Mouse (Mus musculus) embryonic facial prominence, embryonic 10.5 days (tissue): ENCODE data around the gene Slc25a22. TPM values are rescaled to one million over a fixed set of nuclear protein-coding genes. Genes with fewer than 3 reads are reported as not detected.
"Not testable (repeated sequence)": the region's sequence is repeated elsewhere in the genome, so short reads cannot be mapped to it uniquely, and the experiment has no call there.

Experiments
- DNase-seq: peaks from one replicate; pipeline ENCODE4 v3.0.0-alpha.2; 2017; ENCODE audit warnings: low spot score
- H3K27ac ChIP-seq: fragments of 300-500 bp; sonication (generic); replicated peaks from 2 replicates; pipeline ENCODE4 v1.5.1; 2016; ENCODE audit warnings: mild to moderate bottlenecking
- H3K27me3 ChIP-seq: fragments of 300-500 bp; sonication (generic); replicated peaks from 2 replicates; pipeline ENCODE4 v1.6.1; 2016; ENCODE audit warnings: low read depth, mild to moderate bottlenecking; ENCODE audit not compliant: poor library complexity, severe bottlenecking
- H3K36me3 ChIP-seq: fragments of 300-500 bp; sonication (generic); replicated peaks from 2 replicates; pipeline ENCODE4 v1.6.1; 2016; ENCODE audit warnings: mild to moderate bottlenecking, moderate library complexity
- H3K4me1 ChIP-seq: fragments of 300-500 bp; sonication (generic); 2 replicates; pipeline ENCODE4 v1.6.1; 2016
- H3K4me3 ChIP-seq: fragments of 300-500 bp; sonication (generic); 2 replicates; pipeline ENCODE4 v1.5.1; 2016; ENCODE audit warnings: mild to moderate bottlenecking, moderate library complexity
- H3K9me3 ChIP-seq: fragments of 300-500 bp; sonication (generic); 2 replicates; pipeline ENCODE4 v1.6.1; 2016; ENCODE audit warnings: mild to moderate bottlenecking
- WGBS: fragments of 180-500 bp; shearing (Covaris S2); methylation state at CpG from one replicate; pipeline ENCODE4 v1.1.7; 2016; 5-methylcytosine and 5-hydroxymethylcytosine counted together
- polyA plus RNA-seq: library from polyadenylated mRNA; unstranded; fragments of >200 nt; fragmentation: Nextera tagmentation; extraction: Ambion mirVana; gene quantifications from 2 replicates; pipeline ENCODE4 v1.2.1, GENCODE M21; 2016

The Slc25a22 gene
- polyA plus RNA-seq, 1 experiment from 2014 or later: 49.3 TPM

DNA sequence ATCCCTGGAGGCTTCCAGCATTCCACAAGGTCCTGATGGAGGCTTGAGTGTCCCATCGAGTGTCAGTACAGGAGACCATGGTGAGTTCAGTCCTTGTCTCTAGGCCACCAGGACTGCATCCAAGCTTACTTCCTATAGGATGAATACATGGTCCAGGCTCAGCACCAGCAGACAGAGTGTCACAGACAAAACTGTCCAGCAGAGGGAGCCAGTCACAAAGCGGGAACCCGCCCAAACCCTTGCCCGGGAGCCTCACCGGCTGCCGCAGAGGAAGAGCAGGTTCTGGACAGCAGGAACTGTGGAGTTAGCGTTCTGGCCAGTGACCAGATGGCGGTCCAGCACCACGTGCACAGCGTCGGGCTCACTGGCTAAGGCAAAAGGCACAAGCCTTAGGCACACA is 28.9 kb downstream of the Slc25a22 start:
- Histone ChIP-seq H3K36me3 (peaks cover 55% of the 10 kb centered on the region), H3K4me3 (peak overlapping the region; percentile 30; the same call in 1 of the 2 replicates), H3K27me3 (no peaks in the 10 kb centered on the region), H3K4me1 (peaks cover 15% of the 10 kb centered on the region), H3K9me3 (no peaks in the 10 kb centered on the region), H3K27ac (peak overlapping the region; percentile 63)
- DNase-seq: peak; percentile 88
- WGBS: 16% methylated on average over 11 of the region's 11 CpGs

DNA sequence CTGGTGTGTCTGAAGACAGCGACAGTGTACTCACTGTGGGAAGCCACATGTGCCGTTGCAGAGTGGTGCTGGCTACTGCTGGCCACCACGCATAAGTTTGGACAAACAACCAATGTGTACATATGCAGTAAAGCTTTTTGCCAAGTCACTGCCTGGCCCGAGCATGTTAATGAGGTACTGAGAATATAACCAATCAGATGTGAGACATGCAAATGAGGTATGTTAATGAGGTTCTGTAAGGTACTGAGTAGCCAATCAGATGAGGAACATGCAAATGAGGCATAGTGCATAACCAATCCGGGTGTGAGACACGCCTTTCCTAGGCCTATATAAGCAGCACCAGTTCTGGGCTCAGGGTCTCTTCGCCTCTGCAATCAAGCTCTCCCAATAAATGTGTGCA is 30.0 kb downstream of the Slc25a22 start:
- 96% methylated on average over 7 of the region's 7 CpGs for WGBS
- H3K36me3 ChIP-seq: peaks cover 66% of the 10 kb centered on the region

DNA sequence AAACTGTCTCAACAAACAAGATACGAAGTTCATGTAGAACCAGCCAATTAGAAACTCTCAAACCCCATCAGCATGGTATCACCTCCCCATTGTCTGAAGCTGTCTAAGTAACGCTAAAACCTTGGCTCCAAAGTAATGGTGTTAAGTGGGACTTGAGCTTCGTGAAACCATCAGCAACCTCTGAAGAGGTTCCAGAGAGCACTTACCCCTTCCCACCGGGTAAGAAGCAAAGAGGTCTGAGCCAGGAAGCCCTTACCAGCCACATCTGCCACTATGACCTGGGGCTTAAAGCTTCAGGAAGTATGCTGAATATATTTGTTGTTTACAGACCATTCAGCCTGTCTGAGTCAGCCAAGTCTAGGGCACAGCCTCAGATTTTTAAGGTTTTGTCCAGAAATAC is 32.2 kb downstream of the Slc25a22 start:
- no peak overlapping the region for H3K4me3 ChIP-seq
- no peaks in the 10 kb centered on the region for H3K9me3 ChIP-seq
- H3K36me3 ChIP-seq: peaks cover 79% of the 10 kb centered on the region
- WGBS: 80% methylated on average over 4 of the region's 4 CpGs
- DNase-seq: no peak
- no peaks in the 10 kb centered on the region for H3K27me3 ChIP-seq
- peaks cover 8% of the 10 kb centered on the region for H3K4me1 ChIP-seq
- no peak overlapping the region for H3K27ac ChIP-seq

More for the DNA sequence above, 30.0 kb downstream of the Slc25a22 start:
- H3K4me3 ChIP-seq, H3K9me3 ChIP-seq, H3K27me3 ChIP-seq, DNase-seq, H3K4me1 ChIP-seq, H3K27ac ChIP-seq: not testable (repeated sequence)

DNA sequence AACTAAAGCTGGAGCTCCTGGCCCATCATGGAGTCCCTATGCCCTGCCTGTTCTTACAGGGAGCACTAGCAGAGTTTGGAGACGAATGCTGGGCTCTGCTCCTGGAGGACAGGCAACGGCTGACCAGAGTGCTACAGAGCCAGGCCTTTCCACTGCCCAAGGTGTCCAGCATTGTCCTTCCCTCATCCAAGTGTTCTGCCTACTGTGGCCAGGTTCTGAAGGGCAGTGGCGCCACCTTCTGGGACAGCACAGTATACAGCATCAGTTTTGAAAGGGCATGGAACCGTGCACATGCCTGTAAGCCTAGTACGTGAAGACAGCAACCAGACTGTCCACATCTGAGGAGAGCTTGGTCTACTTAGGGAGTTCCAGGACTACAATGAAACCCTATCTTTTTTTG is 34.4 kb downstream of the Slc25a22 start:
- Histone ChIP-seq H3K4me1 (no peaks in the 10 kb centered on the region), H3K36me3 (peaks cover 79% of the 10 kb centered on the region), H3K4me3 (no peak overlapping the region), H3K9me3 (no peaks in the 10 kb centered on the region), H3K27ac (no peak overlapping the region), H3K27me3 (no peaks in the 10 kb centered on the region)
- peak; percentile 63 for DNase-seq
- WGBS: 61% methylated on average over 5 of the region's 5 CpGs

DNA sequence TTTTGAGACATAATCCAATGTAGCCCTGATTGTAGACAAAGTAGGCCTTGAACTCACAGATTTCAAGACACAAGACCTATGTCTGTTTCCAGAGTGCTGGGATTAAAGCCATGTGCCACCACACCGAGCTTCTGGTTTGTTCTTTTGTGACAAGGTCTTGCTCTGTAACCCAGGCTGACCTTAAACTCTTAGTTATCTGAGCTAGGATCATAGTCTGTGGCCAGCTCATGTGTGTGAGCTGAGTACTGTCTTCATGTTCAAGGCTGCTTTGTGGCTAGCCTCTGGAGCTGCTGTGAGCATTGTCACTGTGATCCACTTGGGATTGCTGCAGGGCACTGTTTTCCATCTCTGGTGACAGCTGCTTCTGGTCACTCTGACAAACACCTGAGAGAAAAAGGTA is 42.3 kb downstream of the Slc25a22 start:
- Histone ChIP-seq H3K27ac (no peak overlapping the region), H3K4me1 (peaks cover 19% of the 10 kb centered on the region), H3K9me3 (no peaks in the 10 kb centered on the region), H3K4me3 (no peak overlapping the region), H3K27me3 (no peaks in the 10 kb centered on the region), H3K36me3 (peaks cover 48% of the 10 kb centered on the region)
- WGBS: 75% methylated on average over 1 of the region's 1 CpGs
- no peak for DNase-seq

DNA sequence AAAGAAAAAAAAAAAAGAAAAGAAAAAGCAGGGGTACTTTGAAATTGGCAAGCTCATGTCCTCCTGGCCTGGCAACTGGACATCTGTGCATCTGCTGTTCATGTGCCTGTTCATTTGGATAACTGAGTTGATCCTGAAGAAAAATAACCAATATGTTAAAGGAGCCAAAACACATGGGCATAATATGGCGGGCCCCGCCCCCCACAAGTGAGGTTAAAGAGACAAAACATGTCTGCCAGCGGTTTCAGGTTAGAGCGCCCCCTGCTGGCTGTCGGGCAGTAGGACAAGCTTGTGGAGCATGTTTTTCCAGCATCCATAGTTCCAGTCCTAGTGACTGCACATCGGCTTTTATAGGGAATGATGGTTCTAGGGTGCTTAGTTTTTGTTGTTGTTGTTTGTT is 42.9 kb downstream of the Slc25a22 start:
- no peaks in the 10 kb centered on the region for H3K27me3 ChIP-seq
- no peak overlapping the region for H3K4me3 ChIP-seq
- H3K4me1 ChIP-seq: peaks cover 19% of the 10 kb centered on the region
- DNase-seq: peak; percentile 87
- peaks cover 42% of the 10 kb centered on the region for H3K36me3 ChIP-seq
- H3K9me3 ChIP-seq: no peaks in the 10 kb centered on the region
- WGBS: 20% methylated on average over 6 of the region's 6 CpGs
- H3K27ac ChIP-seq: no peak overlapping the region

DNA sequence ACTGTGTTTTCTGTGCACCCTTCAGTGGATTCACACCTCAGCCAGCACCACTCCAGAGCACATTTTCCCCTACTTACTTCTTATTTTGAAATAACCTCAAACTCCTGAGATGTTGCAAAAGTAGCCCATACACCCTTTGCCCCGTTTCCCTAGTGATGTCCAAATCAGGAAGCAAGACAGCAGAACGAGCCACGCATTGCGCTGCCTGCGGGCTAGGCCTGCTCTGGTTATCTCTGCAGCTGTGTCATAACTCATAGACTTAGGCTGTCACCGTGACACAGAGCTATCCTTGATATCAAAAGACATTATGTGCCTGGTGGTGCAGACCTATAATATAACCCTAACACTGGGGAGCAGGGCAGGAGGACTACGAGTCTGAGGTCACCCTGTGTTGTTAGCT is 43.5 kb downstream of the Slc25a22 start:
- peaks cover 19% of the 10 kb centered on the region for H3K4me1 ChIP-seq
- 0 out of 2 replicates have a peak, but pooled peaks cover 3% of the 10 kb centered on the region for H3K27me3 ChIP-seq
- H3K9me3 ChIP-seq: no peaks in the 10 kb centered on the region
- H3K36me3 ChIP-seq: peaks cover 36% of the 10 kb centered on the region
- 93% methylated on average over 7 of the region's 7 CpGs for WGBS
- no peak for DNase-seq
- no peak overlapping the region for H3K27ac ChIP-seq
- no peak overlapping the region for H3K4me3 ChIP-seq

DNA sequence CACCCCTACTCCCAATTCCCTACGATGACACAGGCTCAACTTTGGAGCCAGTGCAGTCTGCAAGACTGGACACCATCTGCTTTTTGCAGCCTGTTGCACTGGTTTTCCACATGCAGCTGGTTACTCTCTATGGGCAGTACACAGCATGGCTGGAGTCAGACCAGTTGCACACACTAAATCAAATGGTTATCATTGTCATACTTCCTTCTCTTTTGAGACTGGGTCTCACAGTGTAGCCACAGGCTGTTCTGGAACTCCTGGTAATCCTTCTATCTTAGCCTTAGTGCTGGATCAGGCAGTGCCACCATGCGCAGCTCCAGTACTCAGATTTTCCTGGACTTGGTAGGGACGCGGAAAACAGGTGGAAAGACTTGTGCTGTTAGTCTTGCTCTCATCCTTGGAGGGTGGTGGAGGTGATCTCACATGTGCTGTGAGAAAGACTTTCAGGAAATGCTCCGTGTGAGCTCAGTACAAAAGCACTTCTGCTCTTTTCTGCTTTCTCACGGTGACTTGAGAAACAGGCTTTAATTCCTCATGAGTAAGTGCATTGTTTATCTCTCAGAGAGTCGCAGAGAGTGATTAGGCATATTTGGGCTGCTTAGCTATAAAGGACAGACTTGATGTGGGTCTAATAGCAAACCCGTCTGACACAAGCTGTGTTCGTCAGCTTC is 45.0 kb downstream of the Slc25a22 start:
- peaks cover 19% of the 10 kb centered on the region for H3K4me1 ChIP-seq
- 0 out of 2 replicates have a peak, but pooled peaks cover 3% of the 10 kb centered on the region for H3K27me3 ChIP-seq
- no peak for DNase-seq
- H3K36me3 ChIP-seq: peaks cover 21% of the 10 kb centered on the region
- H3K9me3 ChIP-seq: no peaks in the 10 kb centered on the region
- peak overlapping the region; percentile 73 for H3K4me3 ChIP-seq
- WGBS: 36% methylated on average over 9 of the region's 9 CpGs
- peak overlapping the region; percentile 83 for H3K27ac ChIP-seq

DNA sequence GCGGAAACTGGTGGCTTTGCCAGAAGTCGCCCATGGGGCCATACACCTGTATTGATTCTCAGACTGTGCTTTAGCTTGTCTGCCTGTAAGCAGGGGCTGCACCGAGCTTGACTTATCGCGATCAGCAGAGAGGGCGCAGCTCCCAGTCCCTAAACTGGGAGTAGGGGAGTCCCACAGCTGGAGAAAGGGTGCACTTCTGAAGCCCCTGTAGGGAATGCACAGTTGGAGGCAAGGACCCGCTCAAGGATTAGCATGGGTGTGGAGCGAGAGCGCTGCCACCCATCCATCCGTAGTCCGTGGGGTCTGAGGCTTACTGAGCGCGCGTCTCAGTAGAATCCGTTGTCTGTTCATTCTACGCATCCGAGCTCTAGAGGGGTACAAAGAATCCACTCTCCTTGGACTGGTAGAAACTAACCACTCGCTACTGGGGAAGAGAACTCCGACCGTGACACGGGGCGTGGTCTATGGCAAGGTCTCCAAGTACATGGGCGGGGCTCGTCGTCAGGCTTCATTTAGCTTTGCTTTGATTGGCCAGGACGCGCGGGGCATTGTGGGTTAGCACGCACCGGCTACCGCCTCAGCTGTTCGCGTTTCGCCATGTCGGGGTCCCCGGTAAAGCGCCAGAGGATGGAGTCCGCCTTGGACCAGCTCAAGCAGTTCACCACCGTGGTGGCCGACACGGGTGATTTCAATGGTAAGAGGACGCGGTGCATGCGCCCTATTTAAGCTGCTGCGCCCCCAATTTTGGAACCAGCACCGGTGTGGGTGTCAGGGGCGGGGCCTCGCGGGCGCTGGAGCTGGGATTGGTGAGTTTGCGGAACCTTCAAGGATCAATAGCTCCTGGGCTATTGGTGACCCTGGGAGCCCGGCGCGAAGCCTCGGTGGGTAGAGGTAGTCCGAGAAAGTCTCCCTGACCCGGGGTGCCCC is 45.8 kb downstream of the Slc25a22 start, which contains the start of gene Taldo1:
TSS of gene Taldo1 (plus strand) at position 575 of the 927 bp plus-strand sequence.
- Histone ChIP-seq H3K9me3 (no peaks in the 10 kb centered on the region), H3K4me1 (peaks cover 19% of the 10 kb centered on the region), H3K36me3 (peaks cover 16% of the 10 kb centered on the region), H3K4me3 (peak within 1 kb of the TSS; percentile 73), H3K27ac (peak within 1 kb of the TSS; percentile 83), H3K27me3 (0 out of 2 replicates have a peak, but pooled peaks cover 3% of the 10 kb centered on the region)
- under 1% methylated on average over 57 of the region's 57 CpGs for WGBS
- DNase-seq: peak; percentile 96

DNA sequence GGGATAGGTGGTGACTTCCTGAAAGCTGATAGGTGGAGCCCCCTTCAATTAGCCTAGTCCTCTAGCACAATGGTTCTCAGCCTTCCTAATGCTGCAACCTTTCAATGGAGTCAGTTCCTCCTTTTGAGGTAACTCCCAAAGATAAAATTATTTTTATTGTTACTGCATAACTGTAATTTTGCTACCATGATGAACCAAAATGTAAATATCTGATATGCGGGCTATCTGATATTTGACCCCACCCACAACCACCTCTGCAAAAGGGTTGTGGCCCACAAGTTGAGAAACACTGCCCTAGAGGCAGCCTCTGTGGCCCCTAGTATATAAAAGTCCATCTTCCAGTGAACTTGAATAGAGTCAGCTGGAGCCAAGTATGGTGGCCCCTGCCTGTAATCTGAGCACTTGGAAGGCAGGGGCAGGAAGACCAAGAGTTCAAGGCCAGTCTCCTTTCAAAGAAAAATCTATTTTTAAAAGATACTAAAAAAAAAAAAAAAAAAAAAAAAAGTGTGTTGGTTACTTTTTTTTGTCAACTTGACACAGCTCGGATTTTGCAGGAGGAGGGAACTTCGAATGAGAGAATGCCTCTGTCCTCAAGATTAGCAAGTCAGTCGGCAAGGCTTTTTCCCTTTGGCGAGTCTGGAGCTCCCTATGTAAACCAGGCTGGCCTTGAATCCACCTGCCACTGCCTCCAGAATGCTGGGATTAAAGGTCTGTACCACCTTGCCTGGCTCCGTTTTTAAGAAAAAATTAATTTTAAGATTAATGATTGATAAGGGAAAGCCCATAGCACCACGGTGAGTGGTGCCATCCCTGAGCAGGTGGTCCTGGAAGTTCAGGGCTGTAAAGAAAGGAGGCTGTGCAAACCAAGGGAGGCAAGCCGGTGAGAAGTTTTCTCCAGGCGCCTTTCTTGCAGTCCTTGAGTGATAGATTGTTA is 47.1 kb downstream of the Slc25a22 start:
- no peak overlapping the region for H3K27ac ChIP-seq
- no peak for DNase-seq
- 63% methylated on average over 9 of the region's 9 CpGs for WGBS
- H3K4me3 ChIP-seq: peak overlapping the region; percentile 73; the same call in 1 of the 2 replicates
- H3K36me3 ChIP-seq: peaks cover 4% of the 10 kb centered on the region; the same call in 1 of the 2 replicates
- 0 out of 2 replicates have a peak, but pooled peaks cover 3% of the 10 kb centered on the region for H3K27me3 ChIP-seq
- H3K4me1 ChIP-seq: peaks cover 19% of the 10 kb centered on the region
- no peaks in the 10 kb centered on the region for H3K9me3 ChIP-seq

DNA sequence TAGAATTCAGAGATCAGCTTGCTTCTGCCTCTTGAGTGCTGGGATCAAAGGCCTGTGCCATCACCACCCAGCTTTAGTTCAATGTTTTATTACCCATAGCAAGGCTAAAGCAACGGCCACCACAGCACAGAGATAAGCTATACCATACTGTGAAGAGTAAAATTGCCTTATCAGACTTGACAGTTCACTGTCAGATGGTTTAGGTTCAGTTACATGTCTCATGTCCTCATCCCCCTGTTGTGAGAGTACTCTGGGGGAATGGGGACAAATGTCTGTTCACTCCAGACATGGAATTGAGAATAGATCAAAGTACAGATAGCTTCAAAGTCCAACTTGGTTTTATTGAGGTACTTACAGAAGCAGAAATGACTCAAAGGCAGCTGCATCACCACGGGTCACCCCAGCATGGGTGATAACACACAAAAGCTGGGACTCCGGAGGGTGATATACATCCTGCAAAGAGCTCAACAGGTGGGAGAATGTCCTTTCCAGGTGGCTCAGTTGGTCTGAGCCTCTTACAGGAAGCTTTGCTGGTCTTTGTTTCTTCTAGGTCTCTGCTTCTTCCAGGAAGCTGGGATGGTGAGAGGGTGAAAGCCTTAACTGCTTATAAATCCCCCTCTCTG is 49.1 kb downstream of the Slc25a22 start:
- Histone ChIP-seq H3K9me3 (no peaks in the 10 kb centered on the region), H3K4me3 (no peak overlapping the region), H3K36me3 (no peaks in the 10 kb centered on the region), H3K27ac (no peak overlapping the region), H3K27me3 (0 out of 2 replicates have a peak, but pooled peaks cover 3% of the 10 kb centered on the region), H3K4me1 (peaks cover 22% of the 10 kb centered on the region)
- no peak for DNase-seq
- WGBS: 67% methylated on average over 3 of the region's 3 CpGs
